Mouse (Mus musculus) hindbrain, postnatal 0 days (tissue): Measurements from ENCODE around the gene Eif4g1. TPM values are rescaled to one million over a fixed set of nuclear protein-coding genes. Genes with fewer than 3 reads are reported as not detected.

Source experiments
- ATAC-seq: fragments of 200-750 bp; cut with Nextera tagmentation; 2 replicates; pipeline ENCODE4 v1.8.0; 2017; ENCODE audit warnings: mild to moderate bottlenecking, moderate TSS enrichment, moderate library complexity
- DNase-seq: peaks from one replicate; pipeline ENCODE4 v3.0.0-alpha.2; 2015; ENCODE audit warnings: low spot score
- H3K27ac ChIP-seq: fragments of 300-500 bp; sonication (generic); 2 replicates; pipeline ENCODE4 v1.5.1; 2014; ENCODE audit warnings: mild to moderate bottlenecking
- H3K27me3 ChIP-seq: fragments of 300-500 bp; sonication (generic); 2 replicates; pipeline ENCODE4 v1.6.1; 2014; ENCODE audit warnings: low read length, mixed read lengths; ENCODE audit not compliant: insufficient read depth
- H3K36me3 ChIP-seq: fragments of 300-500 bp; sonication (generic); 2 replicates; pipeline ENCODE4 v1.6.1; 2014; ENCODE audit warnings: low read length, mixed read lengths; ENCODE audit not compliant: insufficient read depth
- H3K4me1 ChIP-seq: fragments of 300-500 bp; sonication (generic); 2 replicates; pipeline ENCODE4 v1.6.1; 2014; ENCODE audit warnings: antibody characterized with exemption, low read length, mixed read lengths; ENCODE audit not compliant: insufficient read depth
- H3K4me2 ChIP-seq: fragments of 300-500 bp; sonication (generic); 2 replicates; pipeline ENCODE4 v1.6.1; 2014; ENCODE audit warnings: low read depth, mild to moderate bottlenecking, low read length, moderate library complexity, mixed read lengths
- H3K4me3 ChIP-seq: fragments of 300-500 bp; sonication (generic); 2 replicates; pipeline ENCODE4 v1.5.1; 2014; ENCODE audit warnings: low read length
- H3K9ac ChIP-seq: fragments of 300-500 bp; sonication (generic); replicated peaks from 2 replicates; pipeline ENCODE4 v1.6.1; 2014; ENCODE audit warnings: mild to moderate bottlenecking, low read length, moderate library complexity, mixed read lengths
- H3K9me3 ChIP-seq: fragments of 300-500 bp; sonication (generic); 2 replicates; pipeline ENCODE4 v1.6.1; 2016; ENCODE audit warnings: low read length, mixed read lengths
- CTCF ChIP-seq: IDR thresholded peaks from 2 replicates; pipeline ENCODE4 v1.5.1; 2016; ENCODE audit warnings: antibody characterized with exemption, control low read depth, low read depth
- WGBS: fragments of 180-500 bp; shearing (Covaris S2); extraction: QIAGEN DNeasy Blood & Tissue Kit; methylation state at CpG from one replicate; pipeline ENCODE4 v1.1.7; 2014; 5-methylcytosine and 5-hydroxymethylcytosine counted together
- polyA plus RNA-seq: library from polyadenylated mRNA; unstranded; fragments of >200 nt; fragmentation: Nextera tagmentation; extraction: Ambion mirVana; gene quantifications from 2 replicates; pipeline ENCODE4 v1.2.1, GENCODE M21; 2015
- total RNA-seq: library from RNA; depleted of rRNA; stranded (reverse); fragments of >200 nt; gene quantifications from 2 replicates; pipeline ENCODE4 v1.2.3, GENCODE M21; 2014

The Eif4g1 gene
- total and polyA plus RNA-seq, 2 experiments from 2014 or later = 124 to 428 TPM

DNA sequence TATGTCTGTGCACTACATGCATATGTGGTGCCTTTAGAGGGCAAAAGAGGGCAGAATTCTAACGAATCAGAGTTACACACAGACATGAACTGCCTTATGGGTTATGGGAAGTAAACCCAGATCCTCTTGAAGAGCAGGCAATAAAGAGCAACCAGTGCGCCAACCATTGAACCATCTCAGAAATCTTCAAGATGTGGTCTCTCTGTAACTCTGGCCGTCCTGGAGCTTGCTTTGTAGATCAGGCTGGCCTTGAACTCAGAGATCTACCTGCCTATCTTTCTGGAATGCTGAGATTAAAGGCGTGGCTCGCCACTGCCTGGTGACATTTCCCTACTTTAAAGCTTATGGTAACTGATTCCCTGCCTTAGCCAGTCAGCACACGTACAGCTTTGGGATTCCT lies 3.8 kb downstream of the Eif4g1 start:
- H3K4me3 ChIP-seq = peak overlapping the region; percentile 88; the same call in 1 of the 2 replicates
- H3K36me3 ChIP-seq = peaks cover 9% of the 10 kb centered on the region; the same call in 1 of the 2 replicates
- no peaks in the 10 kb centered on the region for H3K27me3 ChIP-seq
- no peak for TF ChIP-seq CTCF
- H3K4me1 ChIP-seq = peaks cover 18% of the 10 kb centered on the region
- DNase-seq = no peak
- no peak overlapping the region for H3K27ac ChIP-seq
- WGBS = 19% methylated on average over 6 of the region's 6 CpGs
- no peak for ATAC-seq
- no peaks in the 10 kb centered on the region for H3K9me3 ChIP-seq
- peak overlapping the region; percentile 94 for H3K4me2 ChIP-seq
- no peak overlapping the region; the same call in 1 of the 2 replicates for H3K9ac ChIP-seq

DNA sequence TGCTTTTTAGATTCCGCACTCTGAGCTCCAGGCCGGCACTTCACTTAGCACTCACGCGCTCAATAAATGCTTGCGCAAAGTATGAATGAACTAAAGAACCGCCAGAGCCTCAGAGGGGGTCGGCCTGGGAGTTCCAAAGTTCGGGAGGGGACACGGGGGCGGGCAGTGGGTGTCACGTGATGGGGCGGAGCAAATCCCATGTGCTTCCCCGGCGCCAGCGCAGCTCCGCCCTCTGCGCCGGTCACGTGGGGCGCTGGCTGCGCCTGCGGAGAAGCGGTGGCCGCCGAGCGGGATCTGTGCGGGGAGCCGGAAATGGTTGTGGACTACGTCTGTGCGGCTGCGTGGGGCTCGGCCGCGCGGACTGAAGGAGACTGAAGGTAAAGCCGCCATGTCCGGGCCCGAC lies 4.4 kb downstream of the Eif4g1 start:
- WGBS = under 1% methylated on average over 38 of the region's 38 CpGs

DNA sequence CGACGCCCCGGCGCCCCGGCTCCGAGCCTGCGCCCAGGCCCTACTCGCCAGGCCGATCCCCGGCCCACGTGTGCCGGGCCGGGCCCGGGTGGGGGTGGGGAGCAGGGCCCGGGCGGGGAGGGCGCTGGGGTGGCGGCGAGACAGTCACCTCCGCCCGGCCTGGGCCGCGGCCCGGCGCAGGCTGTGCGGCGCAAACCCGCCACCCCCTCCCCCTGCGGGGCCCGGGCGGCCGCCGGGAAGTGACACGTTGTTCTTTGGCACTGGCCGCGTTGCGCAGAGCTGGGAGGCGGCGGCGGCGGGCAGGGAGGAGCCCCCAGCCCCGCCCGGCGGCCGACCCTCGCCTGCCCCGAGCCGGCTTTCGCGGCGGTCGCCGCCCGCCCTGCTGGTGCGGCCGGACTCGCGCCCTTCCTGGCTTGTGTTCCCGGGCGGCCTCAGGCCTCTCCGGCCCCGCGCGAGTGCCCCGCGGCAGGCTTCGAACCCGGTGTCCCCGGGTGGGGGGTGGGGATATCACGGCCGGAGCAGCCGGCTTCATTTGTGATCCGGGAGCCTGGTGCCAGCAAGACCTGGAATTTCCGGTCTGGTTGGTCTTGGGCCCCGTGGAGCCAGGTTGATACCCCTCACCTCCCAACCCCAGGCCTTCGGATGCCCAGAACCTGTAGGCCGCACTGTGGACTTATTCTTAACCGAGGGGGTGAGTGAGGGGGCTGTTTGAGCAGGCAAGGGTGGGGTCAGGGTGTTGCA lies 5.0 kb downstream of the Eif4g1 start:
- H3K4me1 ChIP-seq = peaks cover 18% of the 10 kb centered on the region
- H3K36me3 ChIP-seq = peaks cover 16% of the 10 kb centered on the region
- DNase-seq (peak; percentile 63), ATAC-seq (peak; percentile 86)
- no peak for TF ChIP-seq CTCF
- WGBS = 2% methylated on average over 33 of the region's 78 CpGs
- no peaks in the 10 kb centered on the region for H3K27me3 ChIP-seq
- H3K9me3 ChIP-seq = no peaks in the 10 kb centered on the region
- H3K4me2 ChIP-seq = peak overlapping the region; percentile 94
- H3K27ac ChIP-seq = peak overlapping the region; percentile 92
- H3K9ac ChIP-seq = peak overlapping the region; percentile 96
- peak overlapping the region; percentile 88 for H3K4me3 ChIP-seq

More for the DNA sequence above, 4.4 kb downstream of the Eif4g1 start:
- DNase-seq = peak; percentile 97
- H3K27me3 ChIP-seq = no peaks in the 10 kb centered on the region
- H3K4me2 ChIP-seq = peak overlapping the region; percentile 94
- ATAC-seq = peak; percentile 97
- H3K4me3 ChIP-seq = peak overlapping the region; percentile 88
- H3K4me1 ChIP-seq = peaks cover 18% of the 10 kb centered on the region
- peak overlapping the region; percentile 92 for H3K27ac ChIP-seq
- no peaks in the 10 kb centered on the region for H3K9me3 ChIP-seq
- no peak for TF ChIP-seq CTCF
- peak overlapping the region; percentile 96 for H3K9ac ChIP-seq
- peaks cover 10% of the 10 kb centered on the region for H3K36me3 ChIP-seq

DNA sequence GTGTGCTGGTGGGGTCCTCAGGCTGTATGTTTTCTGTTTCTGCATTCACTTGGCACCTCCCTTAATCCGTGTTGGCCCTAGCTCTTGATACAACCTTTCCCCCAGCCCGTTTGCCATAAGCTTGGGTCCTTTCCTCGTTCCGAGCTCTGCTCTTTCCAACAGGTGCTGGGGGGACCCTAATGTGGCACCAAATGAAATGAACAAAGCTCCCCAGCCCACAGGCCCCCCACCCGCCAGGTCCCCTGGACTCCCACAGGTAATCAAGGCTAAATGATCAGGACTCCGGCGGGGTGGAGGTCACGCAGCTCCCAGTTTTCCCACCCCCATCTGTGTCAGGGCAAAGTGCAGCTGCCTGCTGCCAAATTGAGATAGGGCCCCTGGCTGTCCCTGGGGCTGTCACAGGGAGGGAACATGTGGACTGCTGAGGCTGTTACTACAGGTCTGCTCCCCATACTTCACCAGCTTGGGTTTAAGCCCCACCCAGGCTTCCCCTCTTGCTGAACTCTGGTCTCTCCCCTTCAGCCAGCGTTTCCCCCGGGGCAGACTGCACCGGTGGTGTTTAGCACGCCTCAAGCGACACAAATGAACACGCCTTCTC lies 5.7 kb downstream of the Eif4g1 start:
- peaks cover 23% of the 10 kb centered on the region for H3K36me3 ChIP-seq
- H3K27me3 ChIP-seq = no peaks in the 10 kb centered on the region
- 10% methylated on average over 14 of the region's 14 CpGs for WGBS
- peaks cover 18% of the 10 kb centered on the region for H3K4me1 ChIP-seq
- no peak for DNase-seq
- ATAC-seq = no peak
- no peak for TF ChIP-seq CTCF
- H3K4me3 ChIP-seq = peak overlapping the region; percentile 88
- H3K9me3 ChIP-seq = no peaks in the 10 kb centered on the region
- H3K4me2 ChIP-seq = peak overlapping the region; percentile 94
- H3K27ac ChIP-seq = peak overlapping the region; percentile 92
- H3K9ac ChIP-seq = peak overlapping the region; percentile 96

DNA sequence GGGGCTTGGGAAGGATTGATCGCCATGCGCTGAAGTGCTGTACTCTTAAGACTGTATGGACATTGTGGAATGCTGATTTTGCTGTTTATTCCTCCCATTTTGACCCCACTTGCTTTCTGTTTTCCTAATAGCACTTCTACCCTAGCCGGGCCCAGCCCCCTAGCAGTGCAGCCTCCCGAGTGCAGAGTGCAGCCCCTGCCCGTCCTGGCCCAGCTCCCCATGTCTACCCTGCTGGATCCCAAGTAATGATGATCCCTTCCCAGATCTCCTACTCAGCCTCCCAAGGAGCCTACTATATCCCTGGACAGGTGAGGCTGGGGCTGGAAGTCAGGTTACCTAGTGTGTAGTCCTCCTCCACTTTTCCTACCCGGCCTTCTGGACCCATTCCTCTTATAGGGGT lies 7.1 kb downstream of the Eif4g1 start:
- Histone ChIP-seq H3K27ac (no peak overlapping the region), H3K36me3 (peaks cover 35% of the 10 kb centered on the region), H3K4me3 (no peak overlapping the region), H3K4me1 (peaks cover 18% of the 10 kb centered on the region), H3K4me2 (no peak overlapping the region), H3K27me3 (no peaks in the 10 kb centered on the region), H3K9ac (no peak overlapping the region), H3K9me3 (no peaks in the 10 kb centered on the region)
- no peak for TF ChIP-seq CTCF
- 90% methylated on average over 6 of the region's 6 CpGs for WGBS
- no peak for DNase-seq
- no peak for ATAC-seq

DNA sequence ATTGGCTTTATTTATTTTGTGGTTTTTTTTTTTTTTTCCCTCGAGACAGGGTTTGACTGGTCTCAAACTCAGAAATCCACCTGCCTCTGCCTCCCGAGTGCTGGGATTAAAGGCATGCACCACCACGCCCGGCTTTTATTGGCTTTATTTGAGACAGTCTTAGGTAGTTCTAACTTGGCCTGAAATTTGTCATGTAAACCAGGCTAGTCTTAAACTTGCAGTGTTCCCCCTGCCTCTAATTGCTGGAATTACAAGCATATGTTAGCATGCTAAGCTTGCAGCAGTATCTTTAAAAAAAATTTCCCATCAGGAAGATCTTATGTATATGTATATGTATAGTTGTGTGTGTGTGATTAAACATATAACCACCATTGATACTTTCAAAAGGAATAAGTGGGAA lies 8.6 kb downstream of the Eif4g1 start:
- peak; percentile 35 for TF ChIP-seq CTCF
- DNase-seq (peak; percentile 44), ATAC-seq (no peak)
- Histone ChIP-seq H3K27me3 (no peaks in the 10 kb centered on the region), H3K9ac (no peak overlapping the region), H3K9me3 (no peaks in the 10 kb centered on the region), H3K4me3 (no peak overlapping the region), H3K27ac (no peak overlapping the region), H3K36me3 (peaks cover 50% of the 10 kb centered on the region), H3K4me1 (peaks cover 18% of the 10 kb centered on the region), H3K4me2 (no peak overlapping the region)
- WGBS = 85% methylated on average over 4 of the region's 4 CpGs

DNA sequence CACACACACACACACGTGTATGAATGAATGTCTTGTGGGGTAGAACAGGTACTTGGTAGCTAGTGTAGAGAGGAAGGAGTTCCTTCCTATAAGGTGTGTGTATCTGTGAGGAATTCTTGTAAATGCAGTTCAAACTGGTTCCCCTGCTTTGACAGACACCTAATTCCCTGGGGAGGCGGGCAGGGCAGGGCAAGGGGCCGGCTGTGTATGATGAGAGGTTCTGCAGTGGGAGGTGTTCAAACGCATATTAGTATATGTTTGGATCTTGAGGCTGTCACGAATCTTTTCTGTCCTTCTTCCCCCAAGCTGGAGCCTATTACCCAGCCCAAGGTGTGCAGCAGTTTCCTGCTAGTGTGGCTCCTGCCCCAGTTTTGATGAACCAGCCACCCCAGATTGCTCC lies 9.3 kb downstream of the Eif4g1 start:
- no peak overlapping the region for H3K27ac ChIP-seq
- peaks cover 57% of the 10 kb centered on the region for H3K36me3 ChIP-seq
- H3K4me2 ChIP-seq = no peak overlapping the region
- 0 out of 2 replicates have a peak overlapping the region, but pooled peaks have one; percentile 9 for H3K9ac ChIP-seq
- H3K27me3 ChIP-seq = no peaks in the 10 kb centered on the region
- no peak overlapping the region for H3K4me3 ChIP-seq
- WGBS = 85% methylated on average over 5 of the region's 5 CpGs
- TF ChIP-seq CTCF = no peak
- DNase-seq (no peak), ATAC-seq (no peak)
- no peaks in the 10 kb centered on the region for H3K9me3 ChIP-seq
- peaks cover 13% of the 10 kb centered on the region for H3K4me1 ChIP-seq
